In the genomic region with DNA sequence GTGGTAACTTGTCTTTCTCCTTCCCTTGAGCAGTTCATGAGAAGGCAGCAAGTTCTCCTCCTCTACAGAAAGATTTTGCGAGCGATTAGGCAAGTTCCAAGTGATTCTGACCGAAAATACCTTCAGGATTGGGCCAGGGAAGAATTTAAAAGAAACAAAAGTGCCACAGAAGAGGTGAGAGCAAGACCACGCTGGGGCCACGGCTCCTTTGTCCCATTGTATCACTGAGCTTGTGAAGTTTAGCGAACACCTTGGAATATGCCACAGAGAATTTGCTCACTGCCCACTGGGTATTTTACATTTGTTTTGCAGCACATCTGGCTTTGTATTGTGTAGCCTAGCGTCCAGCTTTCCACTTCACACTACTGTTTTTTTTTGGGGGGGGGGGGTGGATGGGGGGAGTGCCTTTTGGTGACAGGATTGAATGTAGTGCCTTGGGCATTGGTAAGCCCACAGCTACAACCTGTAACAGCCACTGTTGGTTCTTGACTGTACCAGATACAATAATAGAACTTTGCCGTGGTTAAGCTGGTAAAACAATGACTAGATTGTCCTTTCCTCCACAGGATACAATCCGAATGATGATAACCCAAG, we compare ENCODE assay signal across 8 mouse cellular contexts. TPM values are rescaled to one million over a fixed set of nuclear protein-coding genes. Genes with fewer than 3 reads are reported as not detected.
A peak's percentile ranks its signal among the peaks of the same experiment; 100 is the strongest.
DNase-seq lines count a peak whose midpoint lies in the region; ATAC-seq lines count a peak whose summit lies in the region.

No protein-coding gene starts in this region.

- H3K4me2 ChIP-seq in heart, embryonic 16.5 days (ENCODE audit: low read depth, low read length) = peak overlapping the region; percentile 83
- peak overlapping the region; percentile 65 for H3K4me2 ChIP-seq in midbrain, embryonic 11.5 days

- no peaks in the 10 kb centered on the region for H3K36me3 ChIP-seq in heart, embryonic 16.5 days (ENCODE audit: control insufficient read depth, insufficient read depth)
- H3K36me3 ChIP-seq in midbrain, embryonic 11.5 days (ENCODE audit: control insufficient read depth, insufficient read depth, low read length) = 0 out of 2 replicates have a peak, but pooled peaks cover 3% of the 10 kb centered on the region

- H3K27ac ChIP-seq in heart, embryonic 16.5 days (ENCODE audit: low read length) = peak overlapping the region; percentile 98
- peak overlapping the region; percentile 99 for H3K27ac ChIP-seq in midbrain, embryonic 11.5 days (ENCODE audit: low read depth, low read length)

- no peaks in the 10 kb centered on the region for H3K27me3 ChIP-seq in heart, embryonic 16.5 days (ENCODE audit: control insufficient read depth, insufficient read depth, low read length)
- no peaks in the 10 kb centered on the region for H3K27me3 ChIP-seq in midbrain, embryonic 11.5 days (ENCODE audit: control insufficient read depth, insufficient read depth, low read length)

- intact Hi-C loops in heart, postnatal 36 days (cut with DNase I) = loop anchor here (2.0 to 5.0 kb wide), 2 partner anchors 150 to 232 kb away; a partner anchor contains a TSS

- no peak for DNase-seq in heart, postnatal 36 days
- DNase-seq in Muller cell, postnatal 12 days (ENCODE audit: inconsistent ontology term) = peak; percentile 30
- peak; percentile 25 for DNase-seq in forelimb bud, embryonic 11.5 days (ENCODE audit: low read depth, low spot score)
- DNase-seq in midbrain, embryonic 11.5 days (ENCODE audit: low spot score, missing footprints) = no peak
- no peak for DNase-seq in layer of hippocampus, postnatal 14 days (ENCODE audit: low spot score in 2 of 2)
- DNase-seq in ovary, adult 18-20 months (ENCODE audit: low spot score) = no peak
- DNase-seq in adrenal gland, postnatal 25 days = no peak

- 12% methylated on average over 9 of the region's 9 CpGs for WGBS in heart, embryonic 16.5 days
- 14% methylated on average over 9 of the region's 9 CpGs for WGBS in midbrain, embryonic 11.5 days

- ATAC-seq in heart, embryonic 16.5 days (replicated peaks; ENCODE audit: extremely low read depth, insufficient read depth, low FRiP score) = peak; percentile 37; the same call in 1 of the 2 replicates
- ATAC-seq in midbrain, embryonic 11.5 days (ENCODE audit: low FRiP score) = peak; percentile 62

- H3K9me3 ChIP-seq in heart, embryonic 16.5 days (replicated peaks; ENCODE audit: control insufficient read depth, low read length) = no peaks in the 10 kb centered on the region
- no peaks in the 10 kb centered on the region for H3K9me3 ChIP-seq in midbrain, embryonic 11.5 days (ENCODE audit: control insufficient read depth, low read length)

- H3K9ac ChIP-seq in heart, embryonic 16.5 days (ENCODE audit: low read length) = peak overlapping the region; percentile 89
- H3K9ac ChIP-seq in midbrain, embryonic 11.5 days (ENCODE audit: low read length) = peak overlapping the region; percentile 96

- peak overlapping the region; percentile 79 for H3K4me3 ChIP-seq in heart, embryonic 16.5 days (ENCODE audit: low read length)
- peak overlapping the region; percentile 78 for H3K4me3 ChIP-seq in midbrain, embryonic 11.5 days (ENCODE audit: low read depth, low read length)

- H3K4me1 ChIP-seq in heart, embryonic 16.5 days (ENCODE audit: control insufficient read depth, insufficient read depth, low read length) = peaks cover 9% of the 10 kb centered on the region
- peaks cover 6% of the 10 kb centered on the region for H3K4me1 ChIP-seq in midbrain, embryonic 11.5 days (ENCODE audit: control insufficient read depth, insufficient read depth, low read length)

RNA-seq across cellular contexts. Expression of a gene that starts 0.6 kb away (rescaled TPM):
- polyA plus RNA-seq in heart, embryonic 16.5 days (2015; fragmentation: Nextera tagmentation; extraction: Ambion mirVana) = 107 and 109 TPM in 2 replicates
- total RNA-seq in heart, postnatal 36 days (2021) = 10 to 100 TPM; 38.4 to 38.7 TPM
- polyA plus RNA-seq in midbrain, embryonic 11.5 days (2014; fragmentation: Nextera tagmentation; extraction: Ambion mirVana) = 169 and 175 TPM in 2 replicates
- 10 to 100 TPM; 38.7 to 41.5 TPM for total RNA-seq in layer of hippocampus, postnatal 14 days (2021)
- 65.9 and 72.1 TPM in 2 replicates for total RNA-seq in adrenal gland, postnatal 25 days (2021)

Comparison
In these comparisons a context has a peak if more than half of its experiments do, and no peak if none do; other contexts are left out.
1. DNase-seq: peak in Muller cell, postnatal 12 days (single experiment) and forelimb bud, embryonic 11.5 days (single experiment); none in heart, postnatal 36 days (0 of 2), midbrain, embryonic 11.5 days (single experiment), layer of hippocampus, postnatal 14 days (0 of 2), ovary, adult 18-20 months (single experiment) and adrenal gland, postnatal 25 days (single experiment).